Mouse (Mus musculus): ENCODE data around the gene St8sia1. TPM values are rescaled to one million over a fixed set of nuclear protein-coding genes. Genes with fewer than 3 reads are reported as not detected.

The St8sia1 gene
- polyA plus RNA-seq, 1 experiment from 2014 or later: 0.23 TPM

GRCm38 (mm10) chr6:142948955-142949357 is 15.3 kb downstream of the St8sia1 start:
- ATAC-seq (ENCODE audit: low FRiP score, low TSS enrichment) (no peak), DNase-seq (ENCODE audit: low spot score) (no peak)
- Histone ChIP-seq H3K4me1 (replicated peaks; ENCODE audit: control insufficient read depth, insufficient read depth) (no peaks in the 10 kb centered on the region), H3K9ac (ENCODE audit: low read length) (no peak overlapping the region), H3K36me3 (ENCODE audit: control insufficient read depth, insufficient read depth, low read length) (no peaks in the 10 kb centered on the region), H3K9me3 (ENCODE audit: control insufficient read depth, low read length) (no peaks in the 10 kb centered on the region), H3K4me3 (ENCODE audit: low read depth, low read length) (no peak overlapping the region), H3K27me3 (ENCODE audit: control insufficient read depth, insufficient read depth, low read length) (no peaks in the 10 kb centered on the region), H3K27ac (replicated peaks) (no peak overlapping the region), H3K4me2 (replicated peaks; ENCODE audit: low read depth) (no peak overlapping the region)
- 69% methylated on average over 5 of the region's 5 CpGs for WGBS
- TF ChIP-seq EP300 (optimal IDR thresholded peaks at IDR 0.05) (no peak), CTCF (IDR thresholded peaks at IDR 0.05; ENCODE audit: low read depth) (no peak)

- no peak for DNase-seq (ENCODE audit: low spot score)
- 79% methylated on average over 6 of the region's 6 CpGs for WGBS
- Histone ChIP-seq H3K27ac (replicated peaks) (no peak overlapping the region), H3K27me3 (ENCODE audit: control insufficient read depth, insufficient read depth, low read length) (no peaks in the 10 kb centered on the region), H3K36me3 (ENCODE audit: control insufficient read depth, insufficient read depth, low read length) (no peaks in the 10 kb centered on the region), H3K4me1 (replicated peaks; ENCODE audit: control insufficient read depth, insufficient read depth) (no peaks in the 10 kb centered on the region), H3K9ac (ENCODE audit: low read length) (no peak overlapping the region), H3K4me2 (replicated peaks; ENCODE audit: low read depth) (no peak overlapping the region), H3K4me3 (ENCODE audit: low read depth, low read length) (no peak overlapping the region), H3K9me3 (ENCODE audit: control insufficient read depth, low read length) (no peaks in the 10 kb centered on the region)
- TF ChIP-seq CTCF (IDR thresholded peaks at IDR 0.05; ENCODE audit: low read depth): no peak
- TF ChIP-seq EP300 (optimal IDR thresholded peaks at IDR 0.05): no peak
- no peak for ATAC-seq (ENCODE audit: low FRiP score, low TSS enrichment)
These were observed 17.2 kb downstream of the St8sia1 start for GRCm38 (mm10) chr6:142947029-142947428.

GRCm38 (mm10) chr6:142946069-142946871 is 18.0 kb downstream of the St8sia1 start:
- DNase-seq (ENCODE audit: low spot score) (no peak), ATAC-seq (ENCODE audit: low FRiP score, low TSS enrichment) (no peak)
- Histone ChIP-seq H3K4me2 (replicated peaks; ENCODE audit: low read depth) (no peak overlapping the region), H3K9me3 (ENCODE audit: control insufficient read depth, low read length) (no peaks in the 10 kb centered on the region), H3K27ac (replicated peaks) (no peak overlapping the region), H3K4me1 (replicated peaks; ENCODE audit: control insufficient read depth, insufficient read depth) (no peaks in the 10 kb centered on the region), H3K27me3 (ENCODE audit: control insufficient read depth, insufficient read depth, low read length) (no peaks in the 10 kb centered on the region), H3K36me3 (ENCODE audit: control insufficient read depth, insufficient read depth, low read length) (no peaks in the 10 kb centered on the region), H3K9ac (ENCODE audit: low read length) (no peak overlapping the region), H3K4me3 (ENCODE audit: low read depth, low read length) (no peak overlapping the region)
- no peak for TF ChIP-seq EP300 (optimal IDR thresholded peaks at IDR 0.05)
- TF ChIP-seq CTCF (IDR thresholded peaks at IDR 0.05; ENCODE audit: low read depth): no peak
- WGBS: 58% methylated on average over 7 of the region's 8 CpGs

GRCm38 (mm10) chr6:142945461-142945860 is 18.8 kb downstream of the St8sia1 start:
- H3K9ac ChIP-seq (ENCODE audit: low read length): no peak overlapping the region
- H3K4me2 ChIP-seq (replicated peaks; ENCODE audit: low read depth): no peak overlapping the region
- H3K27me3 ChIP-seq (ENCODE audit: control insufficient read depth, insufficient read depth, low read length): no peaks in the 10 kb centered on the region
- H3K36me3 ChIP-seq (ENCODE audit: control insufficient read depth, insufficient read depth, low read length): no peaks in the 10 kb centered on the region
- H3K9me3 ChIP-seq (ENCODE audit: control insufficient read depth, low read length): no peaks in the 10 kb centered on the region
- ATAC-seq (ENCODE audit: low FRiP score, low TSS enrichment) (no peak), DNase-seq (ENCODE audit: low spot score) (no peak)
- H3K4me3 ChIP-seq (ENCODE audit: low read depth, low read length): no peak overlapping the region
- TF ChIP-seq CTCF (IDR thresholded peaks at IDR 0.05; ENCODE audit: low read depth): no peak
- no peak for TF ChIP-seq EP300 (optimal IDR thresholded peaks at IDR 0.05)
- WGBS: 80% methylated on average over 2 of the region's 2 CpGs
- H3K27ac ChIP-seq (replicated peaks): no peak overlapping the region
- no peaks in the 10 kb centered on the region for H3K4me1 ChIP-seq (replicated peaks; ENCODE audit: control insufficient read depth, insufficient read depth)

GRCm38 (mm10) chr6:142944470-142944869 is 19.8 kb downstream of the St8sia1 start:
- Histone ChIP-seq H3K27ac (replicated peaks) (no peak overlapping the region), H3K36me3 (ENCODE audit: control insufficient read depth, insufficient read depth, low read length) (no peaks in the 10 kb centered on the region), H3K9me3 (ENCODE audit: control insufficient read depth, low read length) (no peaks in the 10 kb centered on the region), H3K27me3 (ENCODE audit: control insufficient read depth, insufficient read depth, low read length) (no peaks in the 10 kb centered on the region), H3K4me3 (ENCODE audit: low read depth, low read length) (no peak overlapping the region), H3K4me1 (replicated peaks; ENCODE audit: control insufficient read depth, insufficient read depth) (no peaks in the 10 kb centered on the region), H3K9ac (ENCODE audit: low read length) (no peak overlapping the region), H3K4me2 (replicated peaks; ENCODE audit: low read depth) (no peak overlapping the region)
- no peak for ATAC-seq (ENCODE audit: low FRiP score, low TSS enrichment)
- TF ChIP-seq CTCF (IDR thresholded peaks at IDR 0.05; ENCODE audit: low read depth): no peak
- no peak for TF ChIP-seq EP300 (optimal IDR thresholded peaks at IDR 0.05)
- 93% methylated on average over 3 of the region's 3 CpGs for WGBS
- no peak for DNase-seq (ENCODE audit: low spot score)

- TF ChIP-seq EP300 (optimal IDR thresholded peaks at IDR 0.05) (no peak), CTCF (IDR thresholded peaks at IDR 0.05; ENCODE audit: low read depth) (no peak)
- Histone ChIP-seq H3K27ac (replicated peaks) (no peak overlapping the region), H3K9ac (ENCODE audit: low read length) (no peak overlapping the region), H3K4me2 (replicated peaks; ENCODE audit: low read depth) (no peak overlapping the region), H3K4me1 (replicated peaks; ENCODE audit: control insufficient read depth, insufficient read depth) (no peaks in the 10 kb centered on the region), H3K9me3 (ENCODE audit: control insufficient read depth, low read length) (no peaks in the 10 kb centered on the region), H3K4me3 (ENCODE audit: low read depth, low read length) (no peak overlapping the region), H3K27me3 (ENCODE audit: control insufficient read depth, insufficient read depth, low read length) (no peaks in the 10 kb centered on the region), H3K36me3 (ENCODE audit: control insufficient read depth, insufficient read depth, low read length) (no peaks in the 10 kb centered on the region)
- 80% methylated on average over 8 of the region's 8 CpGs for WGBS
- ATAC-seq (ENCODE audit: low FRiP score, low TSS enrichment): no peak
- no peak for DNase-seq (ENCODE audit: low spot score)
These were observed 20.8 kb downstream of the St8sia1 start for GRCm38 (mm10) chr6:142943419-142943818.

All from stomach, postnatal 0 days (tissue).